Mouse (Mus musculus): ENCODE data around the gene Ang. TPM values are rescaled to one million over a fixed set of nuclear protein-coding genes. Genes with fewer than 3 reads are reported as not detected.

Gene Ang
- total and polyA plus RNA-seq, 3 experiments: not detected

- Histone ChIP-seq H3K79me2 (ENCODE audit: control insufficient read depth, insufficient read depth, low read length, poor library complexity) (no peaks in the 10 kb centered on the region), H3K27ac (ENCODE audit: control insufficient read depth, low read depth, low read length) (no peak overlapping the region), H3K4me1 (ENCODE audit: control insufficient read depth in 1 of 2, insufficient read depth in 2 of 2, low read length in 2 of 2) (peaks cover 0 to 7% of the 10 kb centered on the region in 2 experiments; a peak in 2 of 4 replicates)
Measured at GRCm38 (mm10) chr14:51085911-51086310, 5.0 kb upstream of the Ang start.

DNA sequence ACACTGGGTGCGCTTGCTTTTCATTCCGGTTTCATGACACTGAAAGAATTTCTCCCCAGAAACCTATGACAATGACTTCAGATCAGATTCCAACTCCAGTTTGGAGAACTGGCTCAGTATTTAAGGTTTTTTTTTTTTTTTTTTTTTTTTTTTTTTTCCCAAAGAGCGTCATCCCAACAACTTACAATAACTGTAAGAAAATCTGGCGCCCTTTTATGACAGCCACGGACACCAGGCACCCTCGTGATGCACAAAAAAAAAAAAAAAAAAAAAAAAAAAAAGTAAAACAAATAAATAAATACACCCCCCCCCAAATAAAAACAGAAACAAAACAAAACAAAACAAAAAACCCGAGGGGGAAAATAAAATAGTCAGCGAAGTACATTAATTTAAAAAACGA is 3.2 kb upstream of the Ang start:
- Histone ChIP-seq H3K9me3 (replicated peaks; ENCODE audit: insufficient read depth, low read length) (no peaks in the 10 kb centered on the region), H3K79me2 (ENCODE audit: control insufficient read depth, insufficient read depth, low read length, poor library complexity) (no peaks in the 10 kb centered on the region), H3K27ac (ENCODE audit: control insufficient read depth, low read depth, low read length) (no peak overlapping the region), H3K27me3 (ENCODE audit: control insufficient read depth in 1 of 2, insufficient read depth in 2 of 2, low read length in 2 of 2) (no peaks in the 10 kb centered on the region), H3K9ac (ENCODE audit: control insufficient read depth, low read depth, low read length, poor library complexity, severe bottlenecking) (peak overlapping the region; percentile 67), H3K4me3 (ENCODE audit: control insufficient read depth in 1 of 2, insufficient read depth in 1 of 2, low read depth in 2 of 2, low read length in 2 of 2) (peak overlapping the region; percentile 55 to 83), H3K36me3 (ENCODE audit: control insufficient read depth in 1 of 2, insufficient read depth in 2 of 2, low read length in 2 of 2) (peaks cover 0 to 2% of the 10 kb centered on the region in 2 experiments; a peak in 2 of 4 replicates), H3K4me1 (ENCODE audit: control insufficient read depth in 1 of 2, insufficient read depth in 2 of 2, low read length in 2 of 2) (peaks cover 0 to 7% of the 10 kb centered on the region in 2 experiments; a peak in 2 of 4 replicates)
- TF ChIP-seq MEF2A (IDR thresholded peaks at IDR 0.05; ENCODE audit: extremely low read depth, insufficient replicate concordance, low read depth, low read length, poor library complexity, severe bottlenecking) (no peak), CHD1 (IDR thresholded peaks at IDR 0.05; ENCODE audit: low read depth, low read length) (no peak), NELFE (IDR thresholded peaks at IDR 0.05; ENCODE audit: low read depth, low read length) (no peak), ZNF384 (IDR thresholded peaks at IDR 0.05; ENCODE audit: low read depth, low read length) (no peak), USF1 (IDR thresholded peaks at IDR 0.05; ENCODE audit: low read depth, low read length) (no peak)
- peak; percentile 66 for DNase-seq (ENCODE audit: low read depth, low spot score)

More at GRCm38 (mm10) chr14:51085911-51086310, 5.0 kb upstream of the Ang start:
- H3K4me3 ChIP-seq (ENCODE audit: control insufficient read depth in 1 of 2, insufficient read depth in 1 of 2, low read depth in 2 of 2, low read length in 2 of 2): peak overlapping the region in 1 of 2 experiments; percentile 65; a peak in 2 of 4 replicates
- H3K9me3 ChIP-seq (replicated peaks; ENCODE audit: insufficient read depth, low read length): no peaks in the 10 kb centered on the region
- no peaks in the 10 kb centered on the region for H3K27me3 ChIP-seq (ENCODE audit: control insufficient read depth in 1 of 2, insufficient read depth in 2 of 2, low read length in 2 of 2)
- peak; percentile 70 for TF ChIP-seq TBP (IDR thresholded peaks at IDR 0.05; ENCODE audit: low read depth, low read length)
- TF ChIP-seq GATA1 (IDR thresholded peaks at IDR 0.05; ENCODE audit: low read depth, low read length): no peak
- TF ChIP-seq MYC (IDR thresholded peaks at IDR 0.05; ENCODE audit: low read depth, low read length): no peak
- no peak for TF ChIP-seq MEF2A (IDR thresholded peaks at IDR 0.05; ENCODE audit: extremely low read depth, insufficient replicate concordance, low read depth, low read length, poor library complexity, severe bottlenecking)
- DNase-seq (ENCODE audit: low read depth, low spot score): peak; percentile 70
- no peak overlapping the region for H3K9ac ChIP-seq (ENCODE audit: control insufficient read depth, low read depth, low read length, poor library complexity, severe bottlenecking)
- peaks cover 0 to 2% of the 10 kb centered on the region in 2 experiments; a peak in 1 of 4 replicates for H3K36me3 ChIP-seq (ENCODE audit: control insufficient read depth in 1 of 2, insufficient read depth in 2 of 2, low read length in 2 of 2)

DNA sequence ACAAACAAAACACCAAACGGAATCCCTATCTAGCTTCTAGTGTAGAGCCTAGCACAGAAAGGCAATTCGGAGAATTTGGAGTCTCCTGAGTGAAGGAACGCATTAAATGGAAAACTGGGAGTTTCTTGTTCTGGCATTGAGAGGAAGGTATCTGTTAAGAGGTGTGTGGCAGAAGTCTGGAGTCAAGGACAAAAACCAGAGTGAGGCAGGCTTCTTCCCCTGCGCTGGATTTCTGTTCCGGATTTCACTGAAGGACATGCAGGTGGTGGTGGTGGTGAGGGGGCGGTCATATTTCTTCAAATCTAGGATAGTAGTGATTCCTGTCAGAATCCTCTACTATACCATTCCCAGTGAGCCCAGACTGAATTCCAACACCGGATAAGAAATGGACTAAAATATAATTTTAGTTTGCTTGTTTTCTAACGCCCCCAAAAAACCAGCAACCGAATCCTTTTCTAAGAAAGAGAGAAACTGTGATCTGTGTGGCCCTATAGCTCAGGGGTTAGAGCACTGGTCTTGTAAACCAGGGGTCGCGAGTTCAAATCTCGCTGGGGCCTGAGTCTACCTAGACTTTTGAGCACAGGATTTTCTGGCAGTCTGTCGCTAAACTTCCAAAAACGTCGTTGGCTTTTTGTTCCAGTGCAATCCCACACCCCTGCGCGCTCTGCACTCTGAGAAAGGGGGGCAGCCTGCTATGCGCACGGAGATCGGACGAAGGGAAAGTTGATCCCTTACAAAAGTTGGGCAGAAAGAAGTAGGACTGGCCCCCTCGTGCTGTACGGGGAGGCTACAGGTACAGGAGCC is 2.6 kb upstream of the Ang start:
- no peak for TF ChIP-seq GABPA (IDR thresholded peaks at IDR 0.05; ENCODE audit: low read depth, low read length)
- no peak for TF ChIP-seq MAX (IDR thresholded peaks at IDR 0.05; ENCODE audit: low read length)
- peak; percentile 99 for TF ChIP-seq TBP (IDR thresholded peaks at IDR 0.05; ENCODE audit: low read depth, low read length)
- no peak for TF ChIP-seq CHD2 (IDR thresholded peaks at IDR 0.05; ENCODE audit: low read length)
- TF ChIP-seq RAD21 (IDR thresholded peaks at IDR 0.05; ENCODE audit: low read depth, low read length): no peak
- Histone ChIP-seq H3K27ac (ENCODE audit: control insufficient read depth, low read depth, low read length) (peak overlapping the region; percentile 28; the same call in 1 of the 2 replicates), H3K9me3 (replicated peaks; ENCODE audit: insufficient read depth, low read length) (no peaks in the 10 kb centered on the region), H3K4me3 (ENCODE audit: control insufficient read depth in 1 of 2, insufficient read depth in 1 of 2, low read depth in 2 of 2, low read length in 2 of 2) (peak overlapping the region; percentile 55 to 83), H3K9ac (ENCODE audit: control insufficient read depth, low read depth, low read length, poor library complexity, severe bottlenecking) (peak overlapping the region; percentile 67), H3K27me3 (ENCODE audit: control insufficient read depth in 1 of 2, insufficient read depth in 2 of 2, low read length in 2 of 2) (no peaks in the 10 kb centered on the region), H3K36me3 (ENCODE audit: control insufficient read depth in 1 of 2, insufficient read depth in 2 of 2, low read length in 2 of 2) (peaks cover 0 to 2% of the 10 kb centered on the region in 2 experiments; a peak in 2 of 4 replicates), H3K4me1 (ENCODE audit: control insufficient read depth in 1 of 2, insufficient read depth in 2 of 2, low read length in 2 of 2) (peaks cover 0 to 7% of the 10 kb centered on the region in 2 experiments; a peak in 2 of 4 replicates), H3K79me2 (ENCODE audit: control insufficient read depth, insufficient read depth, low read length, poor library complexity) (no peaks in the 10 kb centered on the region)
- peak; percentile 90 for DNase-seq (ENCODE audit: low read depth, low spot score)
